Mouse (Mus musculus): ENCODE measurements around the gene St7.

DNA sequence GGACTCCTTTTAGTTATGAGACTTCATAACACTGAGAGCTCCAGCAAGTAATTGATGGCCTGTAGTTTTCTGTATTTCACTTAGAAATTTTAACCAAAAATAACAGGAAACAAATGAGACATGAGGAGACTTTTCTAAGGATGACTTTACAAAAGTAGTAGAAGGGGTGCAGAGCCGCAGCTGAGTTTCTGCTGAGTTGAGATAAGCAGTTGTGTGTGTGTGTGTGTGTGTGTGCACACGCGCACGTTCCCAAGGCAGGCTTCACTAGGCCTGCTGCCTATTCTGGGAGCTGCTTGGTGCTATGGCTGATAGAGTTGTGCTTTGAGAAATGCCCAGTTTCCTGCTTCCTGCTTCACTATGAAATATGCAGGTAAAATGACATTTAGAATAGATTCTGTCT, 50.6 kb downstream of the St7 start:
- TF ChIP-seq POLR2A (IDR thresholded peaks at IDR 0.05; ENCODE audit: insufficient read length, low read depth) (no peak), CEBPB (IDR thresholded peaks at IDR 0.05; ENCODE audit: insufficient read depth, poor library complexity, severe bottlenecking) (no peak), E2F4 (IDR thresholded peaks at IDR 0.05; ENCODE audit: insufficient read depth) (no peak), MYOD1 (IDR thresholded peaks at IDR 0.05; ENCODE audit: control insufficient read depth in 1 of 3, insufficient read length in 2 of 3, low read depth in 2 of 3) (no peak), TCF12 (IDR thresholded peaks at IDR 0.05; ENCODE audit: insufficient read depth, poor library complexity, severe bottlenecking) (no peak), USF1 (IDR thresholded peaks at IDR 0.05; ENCODE audit: low read depth) (no peak), SRF (IDR thresholded peaks at IDR 0.05; ENCODE audit: control insufficient read depth, insufficient read length, low read depth) (no peak)
